In genomic region chr6:125166051-125166751, GRCm38 (mm10) we compare ENCODE assay signal across 8 mouse cellular contexts. TPM values are rescaled to one million over a fixed set of nuclear protein-coding genes. Genes with fewer than 3 reads are reported as not detected.
DNase-seq lines count a peak whose midpoint lies in the region; ATAC-seq and TF ChIP-seq lines count a peak whose summit lies in the region.

Gene Gapdh (minus strand): TSS chr6:125166467.

- TF ChIP-seq POLR2A in cerebellum, adult 2 months (IDR thresholded peaks at IDR 0.05; ENCODE audit: borderline replicate concordance, insufficient read depth, low read length), result peak; percentile 52; the same call in 1 of the 2 replicates

- under 1% methylated on average over 18 of the region's 18 CpGs for WGBS in cerebellum, adult 2 months
- under 1% methylated on average over 18 of the region's 18 CpGs for WGBS in hindbrain, embryonic 11.5 days

- H3K9me3 ChIP-seq in hindbrain, embryonic 11.5 days (ENCODE audit: control insufficient read depth, low read length), result no peaks in the 10 kb centered on the region

- H3K27me3 ChIP-seq in cerebellum, adult 2 months (ENCODE audit: control insufficient read depth, insufficient read depth, low read length), result no peaks in the 10 kb centered on the region
- no peaks in the 10 kb centered on the region for H3K27me3 ChIP-seq in hindbrain, embryonic 11.5 days (ENCODE audit: control insufficient read depth, insufficient read depth, low read length)

- peak within 1 kb of the TSS; percentile 98 for H3K9ac ChIP-seq in hindbrain, embryonic 11.5 days (ENCODE audit: low read depth, low read length)

- H3K27ac ChIP-seq in cerebellum, adult 2 months (ENCODE audit: insufficient read depth, low read length), result peak within 1 kb of the TSS; percentile 86
- H3K27ac ChIP-seq in hindbrain, embryonic 11.5 days (ENCODE audit: low read depth, low read length), result peak within 1 kb of the TSS; percentile 91

- peak within 1 kb of the TSS; percentile 95 for H3K4me2 ChIP-seq in hindbrain, embryonic 11.5 days (replicated peaks; ENCODE audit: low read depth, low read length)

- peaks cover 10% of the 10 kb centered on the region for H3K36me3 ChIP-seq in hindbrain, embryonic 11.5 days (ENCODE audit: control insufficient read depth, insufficient read depth, low read length)

- no peak for TF ChIP-seq CTCF in cerebellum, adult 2 months (IDR thresholded peaks at IDR 0.05; ENCODE audit: borderline replicate concordance, insufficient read depth, low read depth, low read length)

- H3K4me1 ChIP-seq in cerebellum, adult 2 months (ENCODE audit: control insufficient read depth, insufficient read depth, low read length), result peaks cover 12% of the 10 kb centered on the region
- peaks cover 26% of the 10 kb centered on the region for H3K4me1 ChIP-seq in hindbrain, embryonic 11.5 days (replicated peaks; ENCODE audit: control insufficient read depth, insufficient read depth, low read length)

- DNase-seq in layer of hippocampus, adult 18-20 months (ENCODE audit: low spot score in 2 of 2), result no peak
- no peak for DNase-seq in layer of hippocampus, adult 9-11 months
- DNase-seq in cerebellum, adult 2 months, result peak; percentile 87 to 88
- peak; percentile 53 for DNase-seq in forelimb bud, embryonic 11.5 days (ENCODE audit: low read depth, low spot score)
- peak; percentile 67 for DNase-seq in hindbrain, embryonic 11.5 days (ENCODE audit: low spot score)
- DNase-seq in layer of hippocampus, postnatal 25 days (ENCODE audit: extremely low spot score in 1 of 2, low spot score in 1 of 2), result peak in 1 of 2 experiments; percentile 18
- peak; percentile 91 for DNase-seq in lung, postnatal 25 days (ENCODE audit: low spot score)
- peak; percentile 96 for DNase-seq in skeletal muscle tissue, adult 2 months (ENCODE audit: low read depth, low spot score)

- peak within 1 kb of the TSS; percentile 83 for H3K4me3 ChIP-seq in cerebellum, adult 2 months (replicated peaks; ENCODE audit: insufficient read depth, low read depth, low read length)
- H3K4me3 ChIP-seq in hindbrain, embryonic 11.5 days (ENCODE audit: low read depth, low read length), result peak within 1 kb of the TSS; percentile 94

- peak; percentile 17; the same call in 1 of the 2 replicates for ATAC-seq in hindbrain, embryonic 11.5 days (ENCODE audit: low FRiP score)

RNA-seq across cellular contexts. Expression of gene Gapdh, which starts in this region (rescaled TPM):
- 1,000 to 10,000 TPM; 2,555 to 2,598 TPM for total RNA-seq in layer of hippocampus, adult 18-20 months (2021)
- polyA plus RNA-seq in cerebellum, adult 2 months (2012; rRNA removed), result 5,061 and 5,782 TPM in 2 replicates
- 2,070 and 2,095 TPM in 2 replicates for polyA plus RNA-seq in hindbrain, embryonic 11.5 days (2014; fragmentation: Nextera tagmentation; extraction: Ambion mirVana)
- 1,000 to 10,000 TPM; 2,323 to 2,636 TPM for total RNA-seq in layer of hippocampus, postnatal 25 days (2021)

Comparison
In these comparisons a context has a peak if more than half of its experiments do, and no peak if none do; other contexts are left out.
1. DNase-seq: peak in cerebellum, adult 2 months (2 of 2), forelimb bud, embryonic 11.5 days (single experiment), hindbrain, embryonic 11.5 days (single experiment), lung, postnatal 25 days (single experiment) and skeletal muscle tissue, adult 2 months (single experiment); none in layer of hippocampus, adult 18-20 months (0 of 2) and layer of hippocampus, adult 9-11 months (single experiment).